Mouse (Mus musculus): ENCODE data around the gene Lrrc20. TPM values are rescaled to one million over a fixed set of nuclear protein-coding genes. Genes with fewer than 3 reads are reported as not detected.
A peak's percentile ranks its signal among the peaks of the same experiment; 100 is the strongest.
"Not testable (repeated sequence)": the region's sequence is repeated elsewhere in the genome, so short reads cannot be mapped to it uniquely, and the experiment has no call there.

Gene Lrrc20
- polyA plus RNA-seq, 1 experiment from 2014 or later = 12.1 TPM

DNA sequence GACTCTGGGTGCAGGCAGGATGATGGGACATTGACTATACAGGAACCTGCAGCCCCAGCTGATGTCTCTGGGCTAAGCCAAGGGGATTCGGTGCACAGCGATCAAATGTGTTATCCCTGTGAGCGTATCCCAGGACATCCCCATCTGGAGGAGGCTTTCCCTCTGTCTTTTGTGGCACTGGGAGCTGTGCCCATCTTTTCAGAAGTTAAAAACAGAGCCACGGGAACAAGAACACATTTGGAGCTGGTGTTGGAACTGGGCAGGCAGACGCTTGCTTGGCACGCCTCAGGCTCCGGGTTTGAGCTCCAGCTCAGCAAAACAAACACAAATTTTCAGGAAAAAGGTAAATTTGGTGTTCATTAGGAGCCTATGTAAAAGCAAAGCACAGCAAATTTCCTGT is 122.4 kb downstream of the Lrrc20 start:
- Histone ChIP-seq H3K4me1 (peaks cover 10% of the 10 kb centered on the region), H3K9ac (no peak overlapping the region), H3K4me2 (no peak overlapping the region), H3K27me3 (replicated peaks) (peaks cover 60% of the 10 kb centered on the region), H3K36me3 (no peaks in the 10 kb centered on the region), H3K27ac (replicated peaks) (no peak overlapping the region), H3K9me3 (peaks cover 3% of the 10 kb centered on the region; the same call in 1 of the 2 replicates), H3K4me3 (no peak overlapping the region)
- ATAC-seq (ENCODE audit: extremely low read depth, insufficient number of reproducible peaks, low FRiP score, low TSS enrichment) = no peak
- 73% methylated on average over 7 of the region's 7 CpGs for WGBS

DNA sequence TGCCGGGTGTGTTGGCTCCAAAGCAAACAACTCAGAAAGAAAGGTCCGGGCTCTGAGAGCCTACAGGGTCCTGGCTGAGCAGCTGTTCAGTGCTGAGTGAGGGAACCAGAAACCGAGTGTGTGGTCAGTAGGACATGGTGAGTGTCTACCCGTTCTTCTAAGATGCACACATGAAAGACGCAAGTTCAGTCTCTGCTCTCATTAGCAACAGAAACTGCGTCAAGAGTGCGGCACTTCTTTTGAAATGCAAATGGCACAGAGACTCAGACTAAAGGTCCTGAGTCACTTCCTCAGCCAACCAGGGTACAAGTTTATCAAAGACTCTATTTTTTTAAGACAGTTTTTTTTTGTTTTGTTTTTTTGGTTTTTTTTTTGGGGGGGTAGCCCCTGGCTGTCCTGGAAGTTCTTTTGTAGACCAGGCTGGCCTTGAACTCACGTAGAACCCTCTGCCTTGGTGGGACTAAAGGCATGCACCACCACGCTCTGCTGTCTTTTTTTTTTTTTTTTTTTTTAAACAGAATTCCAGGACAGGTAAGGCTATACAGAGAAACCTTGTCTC is 124.0 kb downstream of the Lrrc20 start:
- WGBS = 65% methylated on average over 9 of the region's 9 CpGs
- no peak overlapping the region for H3K4me2 ChIP-seq
- no peaks in the 10 kb centered on the region for H3K36me3 ChIP-seq
- H3K9ac ChIP-seq = no peak overlapping the region
- peaks cover 10% of the 10 kb centered on the region for H3K4me1 ChIP-seq
- H3K4me3 ChIP-seq = no peak overlapping the region
- ATAC-seq (ENCODE audit: extremely low read depth, insufficient number of reproducible peaks, low FRiP score, low TSS enrichment) = no peak
- peaks cover 3% of the 10 kb centered on the region; the same call in 1 of the 2 replicates for H3K9me3 ChIP-seq
- H3K27ac ChIP-seq (replicated peaks) = no peak overlapping the region
- H3K27me3 ChIP-seq (replicated peaks) = peaks cover 57% of the 10 kb centered on the region

DNA sequence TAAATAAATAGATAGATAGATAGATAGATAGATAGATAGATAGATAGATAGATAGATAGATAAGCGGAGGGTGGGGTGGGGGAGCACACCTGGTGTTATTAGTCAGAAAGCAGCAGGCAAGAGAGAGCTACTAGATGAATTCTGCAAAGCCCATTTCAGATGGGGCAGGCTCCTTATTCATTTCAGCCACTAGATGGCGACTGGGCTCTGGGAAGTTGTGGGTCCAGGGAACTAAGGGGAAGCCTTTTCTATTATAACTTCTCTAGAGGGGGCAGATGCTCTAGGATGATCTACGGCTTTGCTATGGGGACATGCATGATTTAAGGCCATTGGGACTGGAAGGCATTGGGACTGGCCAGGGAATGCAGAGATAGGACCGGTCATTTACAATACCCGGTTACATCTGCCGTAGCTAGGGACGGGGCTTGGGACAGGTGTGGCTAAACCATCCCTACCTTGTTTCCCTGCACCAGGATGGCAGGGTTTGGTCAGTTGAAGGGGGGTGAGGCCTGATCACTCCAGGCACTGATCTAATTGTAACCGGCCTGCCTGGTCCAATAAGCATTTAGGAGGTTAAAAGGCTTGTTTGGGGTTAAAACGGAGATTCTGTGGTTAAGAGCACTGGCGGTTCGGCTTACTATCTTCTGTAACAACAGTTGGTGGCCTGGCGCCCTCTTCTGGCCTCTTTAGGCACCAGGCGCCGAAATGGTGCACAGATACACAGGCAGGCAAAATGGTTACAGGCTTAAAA is 126.9 kb downstream of the Lrrc20 start:
- ATAC-seq (ENCODE audit: extremely low read depth, insufficient number of reproducible peaks, low FRiP score, low TSS enrichment) = no peak
- peaks cover 3% of the 10 kb centered on the region; the same call in 1 of the 2 replicates for H3K9me3 ChIP-seq
- no peak overlapping the region for H3K9ac ChIP-seq
- H3K27ac ChIP-seq (replicated peaks) = no peak overlapping the region
- peak overlapping the region; percentile 54 for H3K4me2 ChIP-seq
- H3K4me3 ChIP-seq = peak overlapping the region; percentile 15
- 13% methylated on average over 14 of the region's 14 CpGs for WGBS
- peaks cover 37% of the 10 kb centered on the region for H3K27me3 ChIP-seq (replicated peaks)
- H3K4me1 ChIP-seq = peaks cover 3% of the 10 kb centered on the region
- H3K36me3 ChIP-seq = no peaks in the 10 kb centered on the region

DNA sequence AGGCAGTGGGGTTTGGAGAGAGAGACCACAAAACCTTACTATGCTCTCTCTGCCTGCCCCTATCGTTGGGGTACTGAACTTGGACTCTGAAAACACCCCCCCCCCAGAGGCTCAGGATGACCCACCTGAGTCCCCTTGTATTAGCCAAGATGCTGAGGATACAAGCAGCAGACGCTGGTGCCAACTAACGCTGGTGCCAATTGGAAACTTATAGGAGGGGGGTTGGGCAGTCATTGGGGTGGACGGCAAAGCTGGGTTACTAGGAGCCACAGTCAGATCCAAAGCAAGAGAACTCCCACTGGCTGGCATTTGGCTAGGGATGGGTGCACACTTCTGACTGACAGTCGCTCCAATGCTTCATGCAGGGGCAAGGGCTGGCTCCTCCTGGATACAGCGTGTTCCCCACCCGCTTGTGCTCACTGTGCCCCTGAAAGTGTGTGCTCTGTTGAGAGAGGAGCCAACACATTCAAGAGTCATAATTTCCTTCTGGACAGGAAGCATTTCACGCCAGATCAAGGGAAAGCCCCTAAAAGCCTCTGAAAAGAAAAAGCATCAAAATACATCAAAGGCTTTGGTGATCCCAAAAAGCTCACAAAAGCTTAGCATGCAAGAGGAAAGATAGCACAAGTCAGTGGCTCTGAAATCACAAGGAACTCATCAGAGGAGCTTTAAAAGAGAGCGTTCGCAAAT is 128.9 kb downstream of the Lrrc20 start:
- no peak overlapping the region for H3K4me3 ChIP-seq
- peaks cover 3% of the 10 kb centered on the region for H3K4me1 ChIP-seq
- H3K4me2 ChIP-seq = no peak overlapping the region
- ATAC-seq (ENCODE audit: extremely low read depth, insufficient number of reproducible peaks, low FRiP score, low TSS enrichment) = no peak
- WGBS = 69% methylated on average over 10 of the region's 10 CpGs
- no peaks in the 10 kb centered on the region for H3K36me3 ChIP-seq
- peaks cover 3% of the 10 kb centered on the region; the same call in 1 of the 2 replicates for H3K9me3 ChIP-seq
- peaks cover 29% of the 10 kb centered on the region for H3K27me3 ChIP-seq (replicated peaks)
- H3K9ac ChIP-seq = no peak overlapping the region
- no peak overlapping the region for H3K27ac ChIP-seq (replicated peaks)

DNA sequence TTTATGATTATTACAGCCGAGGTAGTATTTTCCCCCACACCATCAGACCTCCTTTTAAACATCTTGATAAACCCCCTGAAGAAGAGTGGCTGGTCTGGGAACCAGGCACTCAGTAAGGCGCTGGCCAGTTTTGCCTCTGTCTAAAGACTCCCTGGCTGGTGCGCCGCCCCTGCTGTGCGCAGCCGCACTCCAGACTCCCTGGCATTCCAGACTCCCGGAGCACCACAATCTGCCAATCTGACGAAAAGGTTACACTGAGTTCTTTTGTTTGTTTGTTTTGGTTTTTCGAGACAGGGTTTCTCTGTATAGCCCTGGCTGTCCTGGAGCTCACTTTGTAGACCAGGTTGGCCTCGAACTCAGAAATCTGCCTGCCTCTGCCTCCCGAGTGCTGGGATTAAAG is 129.8 kb downstream of the Lrrc20 start:
- H3K4me2 ChIP-seq; H3K4me1 ChIP-seq; H3K4me3 ChIP-seq; H3K36me3 ChIP-seq; H3K27ac ChIP-seq (replicated peaks); H3K9ac ChIP-seq; H3K9me3 ChIP-seq; ATAC-seq (ENCODE audit: extremely low read depth, insufficient number of reproducible peaks, low FRiP score, low TSS enrichment): not testable (repeated sequence)
- peaks cover 35% of the 10 kb centered on the region for H3K27me3 ChIP-seq (replicated peaks)
- 48% methylated on average over 11 of the region's 11 CpGs for WGBS

DNA sequence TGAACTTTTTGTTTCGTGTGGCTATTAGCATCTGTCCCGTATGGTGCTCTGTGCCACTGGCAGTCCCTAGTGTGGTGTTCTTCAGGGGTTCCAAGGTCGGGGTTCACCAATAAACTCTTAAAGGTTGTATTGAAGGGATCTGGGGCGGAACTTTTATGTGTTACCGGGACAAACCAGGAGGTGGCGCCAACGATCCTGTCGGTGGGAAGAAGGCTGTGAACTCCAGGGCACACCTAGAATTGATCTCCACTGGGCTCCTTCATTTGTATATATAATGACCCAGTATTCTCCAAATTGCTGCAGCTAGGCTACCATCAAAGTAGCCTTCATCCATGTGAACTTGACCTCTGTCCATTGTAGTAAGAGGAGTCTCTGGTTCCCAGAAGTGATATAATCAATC is 130.2 kb downstream of the Lrrc20 start:
- H3K27ac ChIP-seq (replicated peaks) = no peak overlapping the region
- H3K9ac ChIP-seq = no peak overlapping the region
- peaks cover 2% of the 10 kb centered on the region; the same call in 1 of the 2 replicates for H3K9me3 ChIP-seq
- H3K4me2 ChIP-seq = no peak overlapping the region
- no peaks in the 10 kb centered on the region for H3K36me3 ChIP-seq
- no peak overlapping the region for H3K4me3 ChIP-seq
- ATAC-seq (ENCODE audit: extremely low read depth, insufficient number of reproducible peaks, low FRiP score, low TSS enrichment) = no peak
- H3K27me3 ChIP-seq (replicated peaks) = peaks cover 37% of the 10 kb centered on the region
- WGBS = 11% methylated on average over 8 of the region's 8 CpGs
- peaks cover 3% of the 10 kb centered on the region for H3K4me1 ChIP-seq

DNA sequence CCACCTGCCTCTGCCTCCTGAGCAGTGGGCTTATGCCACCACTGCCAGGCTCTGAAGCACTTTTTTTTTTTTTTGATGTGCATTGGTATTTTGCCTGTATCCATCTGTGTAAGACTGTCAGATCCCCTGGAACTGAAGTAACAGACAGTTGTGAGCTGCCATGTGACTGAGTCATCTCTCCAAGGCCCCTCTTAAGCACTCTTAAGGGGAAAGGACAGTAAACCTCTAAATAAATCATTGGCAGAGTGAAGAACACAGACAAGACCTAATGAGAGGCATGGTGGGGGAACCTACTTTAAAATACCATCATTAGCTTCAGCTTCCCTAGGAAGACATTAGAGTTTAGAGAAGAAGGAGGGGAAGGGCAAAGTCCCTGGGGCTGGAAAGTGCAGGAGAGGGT is 132.6 kb downstream of the Lrrc20 start:
- H3K27me3 ChIP-seq (replicated peaks) = peaks cover 37% of the 10 kb centered on the region
- no peak for ATAC-seq (ENCODE audit: extremely low read depth, insufficient number of reproducible peaks, low FRiP score, low TSS enrichment)
- no peak overlapping the region for H3K4me3 ChIP-seq
- H3K4me2 ChIP-seq = no peak overlapping the region
- H3K9ac ChIP-seq = 0 out of 2 replicates have a peak overlapping the region, but pooled peaks have one; percentile 5
- no peaks in the 10 kb centered on the region; the same call in 1 of the 2 replicates for H3K9me3 ChIP-seq
- H3K36me3 ChIP-seq = no peaks in the 10 kb centered on the region
- H3K27ac ChIP-seq (replicated peaks) = no peak overlapping the region
- H3K4me1 ChIP-seq = no peaks in the 10 kb centered on the region

DNA sequence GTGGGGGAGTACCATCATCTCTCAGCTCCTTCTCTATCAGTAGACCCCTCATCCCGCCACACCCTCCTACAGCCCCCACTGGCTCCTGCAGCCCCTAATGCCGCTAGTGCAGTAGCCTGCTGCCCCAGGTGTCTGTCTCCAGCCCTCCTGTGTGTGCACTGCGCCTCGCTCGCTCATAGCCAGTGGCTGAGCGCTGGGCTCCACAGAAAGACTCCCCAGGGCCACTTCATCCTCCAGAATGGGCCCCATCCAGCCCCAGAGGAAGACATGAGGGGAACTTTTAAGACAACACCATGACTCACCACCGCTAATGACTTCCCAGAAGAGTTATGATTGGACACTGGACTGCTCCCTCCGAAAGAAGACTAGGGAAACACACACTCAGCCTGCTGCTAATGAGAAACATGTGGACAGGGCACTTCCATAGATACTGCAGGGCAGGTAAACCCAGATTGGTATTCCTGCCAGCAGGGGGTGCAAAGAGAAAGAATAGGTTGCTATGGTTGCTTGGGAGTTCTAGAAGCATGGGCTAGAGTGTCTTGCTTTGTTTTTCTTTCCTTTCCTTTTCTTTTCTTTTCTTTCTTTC is 135.1 kb downstream of the Lrrc20 start:
- Histone ChIP-seq H3K4me3 (no peak overlapping the region), H3K27me3 (replicated peaks) (peaks cover 19% of the 10 kb centered on the region; the same call in 1 of the 2 replicates), H3K4me1 (no peaks in the 10 kb centered on the region), H3K9me3 (no peaks in the 10 kb centered on the region; the same call in 1 of the 2 replicates), H3K4me2 (no peak overlapping the region), H3K27ac (replicated peaks) (no peak overlapping the region), H3K9ac (no peak overlapping the region), H3K36me3 (no peaks in the 10 kb centered on the region)
- ATAC-seq (ENCODE audit: extremely low read depth, insufficient number of reproducible peaks, low FRiP score, low TSS enrichment) = no peak
- 67% methylated on average over 8 of the region's 8 CpGs for WGBS

DNA sequence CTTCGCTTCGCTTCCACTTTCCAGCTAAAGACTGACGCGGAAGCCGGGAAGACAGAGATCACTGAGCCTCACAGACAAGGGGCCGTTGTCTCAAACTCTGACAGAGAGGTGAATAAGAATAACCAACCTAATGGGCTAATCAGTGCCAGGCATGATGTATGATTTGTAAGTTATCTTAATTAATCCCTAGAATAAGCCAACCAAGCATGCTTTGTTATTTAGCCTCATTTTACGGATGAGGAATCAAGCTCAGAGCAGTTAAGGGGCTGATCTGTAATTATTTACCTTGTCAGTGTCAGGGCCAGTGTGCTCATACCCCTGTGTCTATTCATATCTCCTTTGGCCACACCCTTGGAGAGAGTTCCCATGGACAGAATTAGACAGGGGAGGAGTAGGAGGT is 138.7 kb downstream of the Lrrc20 start:
- ATAC-seq (ENCODE audit: extremely low read depth, insufficient number of reproducible peaks, low FRiP score, low TSS enrichment) = no peak
- 88% methylated on average over 7 of the region's 7 CpGs for WGBS

DNA sequence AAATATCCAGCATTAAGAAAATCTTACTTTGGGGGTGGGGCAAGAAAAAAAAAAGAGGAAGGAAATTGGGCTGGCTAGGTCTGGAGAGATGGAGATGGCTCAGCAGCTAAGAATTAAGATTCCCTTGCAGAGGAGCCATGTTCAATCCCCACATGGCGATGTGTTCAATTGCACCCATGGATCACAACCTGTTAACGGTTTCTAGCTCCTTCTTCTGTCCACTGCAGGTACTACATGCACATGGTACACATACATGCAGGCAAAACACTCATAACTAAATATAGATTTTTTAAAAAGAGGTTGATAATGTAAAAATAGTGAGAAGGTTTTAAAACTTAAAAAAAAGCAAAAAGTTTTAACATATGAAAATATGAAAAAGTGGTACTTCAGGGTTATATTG is 142.9 kb downstream of the Lrrc20 start:
- H3K9me3 ChIP-seq = peaks cover 7% of the 10 kb centered on the region
- H3K27me3 ChIP-seq (replicated peaks) = 0 out of 2 replicates have a peak, but pooled peaks cover 5% of the 10 kb centered on the region
- H3K4me1 ChIP-seq = no peaks in the 10 kb centered on the region
- no peaks in the 10 kb centered on the region for H3K36me3 ChIP-seq
- no peak for ATAC-seq (ENCODE audit: extremely low read depth, insufficient number of reproducible peaks, low FRiP score, low TSS enrichment)
- no peak overlapping the region for H3K4me3 ChIP-seq
- WGBS = 76% methylated on average over 2 of the region's 2 CpGs
- H3K9ac ChIP-seq = no peak overlapping the region
- H3K27ac ChIP-seq (replicated peaks) = no peak overlapping the region
- no peak overlapping the region for H3K4me2 ChIP-seq

More for the DNA sequence above, 138.7 kb downstream of the Lrrc20 start:
- H3K27ac ChIP-seq (replicated peaks) = no peak overlapping the region
- no peak overlapping the region for H3K4me3 ChIP-seq
- H3K4me1 ChIP-seq = no peaks in the 10 kb centered on the region
- H3K9me3 ChIP-seq = peaks cover 7% of the 10 kb centered on the region
- no peaks in the 10 kb centered on the region for H3K36me3 ChIP-seq
- no peak overlapping the region for H3K4me2 ChIP-seq
- H3K27me3 ChIP-seq (replicated peaks) = peaks cover 11% of the 10 kb centered on the region; the same call in 1 of the 2 replicates
- no peak overlapping the region for H3K9ac ChIP-seq

DNA sequence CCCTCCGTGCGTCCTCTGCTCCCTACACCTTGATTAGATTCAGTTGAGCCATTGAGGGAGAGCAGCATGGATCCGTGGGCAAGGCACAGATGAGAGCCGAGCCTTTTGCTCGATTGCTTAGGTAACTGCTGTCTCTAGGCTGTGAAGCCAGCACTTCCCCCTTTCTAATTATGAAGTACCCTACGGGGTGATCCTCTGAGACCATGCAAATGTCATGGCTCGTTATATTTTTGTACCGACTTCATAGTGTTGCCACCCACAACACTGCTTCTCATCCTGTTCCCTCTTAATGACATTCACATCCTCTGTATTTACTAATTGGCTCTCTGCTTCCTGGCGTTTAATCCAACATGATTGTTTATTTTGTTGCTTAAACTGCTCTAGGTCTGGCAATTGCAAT is 146.1 kb downstream of the Lrrc20 start:
- no peak overlapping the region for H3K9ac ChIP-seq
- no peak overlapping the region for H3K27ac ChIP-seq (replicated peaks)
- 60% methylated on average over 9 of the region's 9 CpGs for WGBS

More for the DNA sequence above, 146.1 kb downstream of the Lrrc20 start:
- H3K4me3 ChIP-seq = no peak overlapping the region
- ATAC-seq (ENCODE audit: extremely low read depth, insufficient number of reproducible peaks, low FRiP score, low TSS enrichment) = no peak
- H3K36me3 ChIP-seq = no peaks in the 10 kb centered on the region
- H3K27me3 ChIP-seq (replicated peaks) = peaks cover 25% of the 10 kb centered on the region
- peaks cover 17% of the 10 kb centered on the region for H3K4me1 ChIP-seq
- peaks cover 12% of the 10 kb centered on the region for H3K9me3 ChIP-seq
- H3K4me2 ChIP-seq = no peak overlapping the region
